Mouse (Mus musculus): Measurements from ENCODE around the gene Gm5795.
A peak's percentile ranks its signal among the peaks of the same experiment; 100 is the strongest.
"Not testable (repeated sequence)": the region's sequence is repeated elsewhere in the genome, so short reads cannot be mapped to it uniquely, and the experiment has no call there.

Gene Gm5795

DNA sequence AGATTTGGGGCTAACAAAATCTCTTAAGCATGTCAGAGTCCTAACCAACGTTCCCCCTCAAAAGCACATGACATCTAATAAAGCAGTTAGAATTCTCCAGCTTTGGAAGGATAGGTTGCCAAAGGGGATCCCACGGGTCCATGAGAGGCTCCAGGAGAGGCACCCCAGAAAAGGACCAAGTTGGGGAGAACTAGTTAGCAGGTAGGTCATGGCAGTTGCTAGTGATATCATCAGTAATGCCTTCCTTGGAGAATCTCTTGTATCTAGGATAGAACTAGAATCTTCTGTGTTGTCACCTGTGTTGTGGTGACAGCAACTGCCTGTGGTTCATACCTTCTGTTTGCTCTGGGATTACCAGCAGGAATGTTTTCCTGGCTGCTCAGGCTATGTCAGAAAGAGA, at the start of gene Gm5795:
Gm5795 (plus strand) TSS at position 301 of the 400 bp plus-strand sequence.
- DNase-seq: not testable (repeated sequence)

DNA sequence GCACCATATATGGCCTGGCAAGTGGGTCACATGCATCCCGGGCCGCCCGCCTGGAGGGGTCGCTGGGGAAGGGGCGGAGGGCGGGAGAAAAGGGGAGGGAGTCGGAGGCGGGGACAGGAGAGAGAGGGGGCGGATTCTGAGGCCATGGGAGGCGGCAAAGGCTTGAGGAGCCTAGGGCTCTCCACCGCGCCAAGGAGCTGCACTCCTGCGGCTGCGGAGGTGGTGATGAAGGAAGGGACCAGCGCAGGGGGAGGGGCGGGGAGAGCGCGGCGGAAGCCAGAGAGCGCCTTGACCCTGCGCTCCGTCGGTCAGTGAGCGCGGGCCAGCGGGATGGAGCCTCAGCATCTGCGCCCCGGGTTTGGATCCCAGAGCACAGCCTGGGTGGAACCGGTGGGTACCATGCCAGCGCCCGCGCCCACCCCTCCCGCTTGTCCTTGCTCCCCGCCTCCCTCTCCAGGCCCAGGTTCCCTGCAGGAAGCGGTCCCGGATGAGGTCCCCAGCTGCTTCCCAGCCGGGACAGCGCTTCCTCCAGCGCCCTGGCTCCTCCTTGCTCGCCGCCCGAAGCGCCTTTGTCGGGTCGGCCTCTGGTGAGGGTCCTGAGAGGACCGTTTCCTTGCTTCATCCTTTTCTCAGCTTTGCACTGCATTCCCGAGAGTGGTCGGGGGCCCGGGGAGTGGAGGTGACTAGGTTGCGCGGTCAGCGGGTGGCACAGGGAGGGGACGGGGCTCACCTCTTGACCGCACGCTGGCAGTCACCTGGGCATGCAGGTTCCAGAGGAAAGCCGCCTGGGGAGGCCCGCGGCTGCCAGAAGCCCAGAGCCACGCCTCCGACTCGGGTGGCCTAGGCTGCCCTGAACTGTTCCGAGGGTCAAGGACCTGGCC, 20.5 kb downstream of the Gm5795 start, which contains the start of gene D830030K20Rik:
D830030K20Rik (plus strand) TSS at position 217 of the 881 bp plus-strand sequence.
- peak in 1 of 2 experiments; percentile 1 for DNase-seq

DNA sequence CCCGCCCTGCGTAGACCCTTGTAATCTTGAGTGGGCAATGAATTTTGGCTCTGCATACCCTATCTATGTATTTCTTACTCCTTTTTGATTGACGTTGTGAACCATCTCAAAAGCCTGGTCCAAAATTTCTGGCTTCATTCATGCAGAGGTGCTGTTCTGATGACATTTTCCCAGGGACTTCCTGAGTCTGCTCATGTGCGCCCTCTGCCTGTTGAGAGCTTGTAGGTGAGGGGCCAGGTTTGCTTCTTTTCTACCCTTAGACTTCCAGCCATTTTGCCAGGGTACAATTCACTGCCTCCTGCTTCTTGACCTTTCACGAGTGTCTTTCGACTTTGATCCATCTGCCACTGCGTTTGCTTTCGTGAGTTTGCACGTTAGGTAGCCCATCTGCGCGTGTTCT, 21.3 kb downstream of the Gm5795 start:
- DNase-seq: peak; percentile 15 to 16
